Comparison of ENCODE assay signal across 8 mouse cellular contexts in the genomic region with DNA sequence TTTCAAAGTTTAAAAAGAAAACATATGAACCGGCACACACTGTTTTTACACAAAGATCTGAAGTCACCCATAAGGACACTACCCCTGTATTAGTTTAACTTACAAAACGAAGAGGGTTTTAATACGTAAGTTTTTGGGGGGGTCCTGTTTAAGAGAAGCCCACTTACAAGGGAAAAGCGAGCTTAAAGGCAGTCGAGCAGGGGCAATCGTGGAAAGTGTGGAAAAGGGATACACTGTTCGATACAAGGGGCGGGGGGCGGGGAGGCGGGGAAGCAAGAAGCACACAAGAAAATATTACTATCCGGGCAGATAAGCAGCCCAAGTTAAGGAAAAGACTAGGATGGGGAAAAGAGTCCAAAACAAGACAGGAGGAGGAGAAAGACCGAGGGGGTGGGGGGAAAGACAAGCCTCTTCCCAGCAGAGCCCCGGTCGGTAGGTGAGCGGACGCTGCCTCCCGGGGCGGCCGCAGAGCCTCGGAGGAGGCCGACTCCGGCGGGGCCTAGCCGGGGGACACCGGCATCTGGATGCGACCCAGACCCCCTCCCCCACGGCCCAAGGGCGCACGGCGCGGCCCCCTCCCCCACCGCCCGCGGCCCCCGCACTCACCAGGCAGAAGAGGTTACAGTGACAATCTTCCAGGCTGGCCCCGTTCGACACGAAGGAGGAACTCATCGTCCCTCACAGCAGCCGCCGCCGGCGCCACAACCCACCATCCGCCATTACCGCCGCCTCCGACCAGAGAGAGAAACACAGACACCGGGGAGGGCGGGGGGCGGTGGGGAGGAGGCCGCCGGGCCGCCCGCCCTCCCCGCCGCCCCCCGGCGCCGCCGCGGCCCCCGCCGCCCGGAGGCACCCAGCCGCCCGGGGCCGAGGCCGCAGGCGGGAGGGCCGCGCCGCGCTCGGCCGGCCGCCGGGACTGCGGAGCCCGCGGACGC. TPM values are rescaled to one million over a fixed set of nuclear protein-coding genes. Genes with fewer than 3 reads are reported as not detected.
A peak's percentile ranks its signal among the peaks of the same experiment; 100 is the strongest.
DNase-seq lines count a peak whose midpoint lies in the region; ATAC-seq lines count a peak whose summit lies in the region.

Gene Med13, minus strand, starts transcription at position 749 of the 935 bp plus-strand sequence.

- peak; percentile 58 for DNase-seq in 3T3-L1 (ENCODE audit: low read depth, low spot score)
- peak; percentile 61 for DNase-seq in adrenal gland, postnatal 25 days
- DNase-seq in embryonic facial prominence, embryonic 11.5 days (ENCODE audit: low spot score), result peak; percentile 56
- DNase-seq in heart, adult 18-20 months, result peak; percentile 43 to 70
- peak; percentile 61 for DNase-seq in kidney, adult 18-20 months
- DNase-seq in spleen, postnatal 10 days (ENCODE audit: low spot score in 2 of 2), result peak; percentile 67 to 74

- H3K4me3 ChIP-seq in embryonic facial prominence, embryonic 11.5 days (ENCODE audit: low read depth, low read length), result peak within 1 kb of the TSS; percentile 97
- peak within 1 kb of the TSS; percentile 93 for H3K4me3 ChIP-seq in limb, embryonic 15.5 days
- peak within 1 kb of the TSS; percentile 99 for H3K4me3 ChIP-seq in midbrain, embryonic 16.5 days (ENCODE audit: low read depth, low read length)

- no peaks in the 10 kb centered on the region for H3K4me1 ChIP-seq in embryonic facial prominence, embryonic 11.5 days (ENCODE audit: control insufficient read depth, insufficient read depth, low read length)
- H3K4me1 ChIP-seq in limb, embryonic 15.5 days, result peaks cover 13% of the 10 kb centered on the region
- H3K4me1 ChIP-seq in midbrain, embryonic 16.5 days (ENCODE audit: control insufficient read depth, insufficient read depth, low read length), result peaks cover 33% of the 10 kb centered on the region

- no peaks in the 10 kb centered on the region for H3K9me3 ChIP-seq in embryonic facial prominence, embryonic 11.5 days (replicated peaks; ENCODE audit: control insufficient read depth, low read length)
- no peaks in the 10 kb centered on the region for H3K9me3 ChIP-seq in limb, embryonic 15.5 days
- no peaks in the 10 kb centered on the region for H3K9me3 ChIP-seq in midbrain, embryonic 16.5 days (replicated peaks; ENCODE audit: control insufficient read depth, low read length, poor library complexity, severe bottlenecking)

- peak; percentile 57 for ATAC-seq in embryonic facial prominence, embryonic 11.5 days (replicated peaks; ENCODE audit: insufficient number of reproducible peaks, low FRiP score, low TSS enrichment, low read depth)
- peak; percentile 62; the same call in 1 of the 2 replicates for ATAC-seq in limb, embryonic 15.5 days (ENCODE audit: insufficient number of reproducible peaks, low FRiP score, low TSS enrichment, low read depth)
- peak; percentile 56 for ATAC-seq in midbrain, embryonic 16.5 days

- H3K4me2 ChIP-seq in embryonic facial prominence, embryonic 11.5 days (ENCODE audit: low read depth, low read length), result peak within 1 kb of the TSS; percentile 56
- H3K4me2 ChIP-seq in limb, embryonic 15.5 days, result peak within 1 kb of the TSS; percentile 49
- peak within 1 kb of the TSS; percentile 58 for H3K4me2 ChIP-seq in midbrain, embryonic 16.5 days (ENCODE audit: low read length)

- peak within 1 kb of the TSS; percentile 99 for H3K27ac ChIP-seq in embryonic facial prominence, embryonic 11.5 days (replicated peaks; ENCODE audit: low read depth, low read length)
- H3K27ac ChIP-seq in limb, embryonic 15.5 days, result peak within 1 kb of the TSS; percentile 95
- H3K27ac ChIP-seq in midbrain, embryonic 16.5 days (ENCODE audit: low read length), result peak within 1 kb of the TSS; percentile 97

- no peaks in the 10 kb centered on the region for H3K27me3 ChIP-seq in embryonic facial prominence, embryonic 11.5 days (ENCODE audit: control insufficient read depth, insufficient read depth, low read length)
- no peaks in the 10 kb centered on the region for H3K27me3 ChIP-seq in limb, embryonic 15.5 days
- no peaks in the 10 kb centered on the region for H3K27me3 ChIP-seq in midbrain, embryonic 16.5 days (ENCODE audit: control insufficient read depth, insufficient read depth, low read depth, low read length)

- WGBS in embryonic facial prominence, embryonic 11.5 days, result under 1% methylated on average over 55 of the region's 81 CpGs
- WGBS in limb, embryonic 15.5 days, result under 1% methylated on average over 54 of the region's 81 CpGs
- WGBS in midbrain, embryonic 16.5 days, result under 1% methylated on average over 60 of the region's 81 CpGs

- H3K9ac ChIP-seq in embryonic facial prominence, embryonic 11.5 days (replicated peaks; ENCODE audit: low read length), result peak within 1 kb of the TSS; percentile 79
- peak within 1 kb of the TSS; percentile 88 for H3K9ac ChIP-seq in limb, embryonic 15.5 days
- H3K9ac ChIP-seq in midbrain, embryonic 16.5 days (ENCODE audit: low read depth, low read length), result peak within 1 kb of the TSS; percentile 97

- no peaks in the 10 kb centered on the region for H3K36me3 ChIP-seq in embryonic facial prominence, embryonic 11.5 days (replicated peaks; ENCODE audit: control insufficient read depth, insufficient read depth, low read depth, low read length)
- peaks cover 11% of the 10 kb centered on the region for H3K36me3 ChIP-seq in limb, embryonic 15.5 days
- no peaks in the 10 kb centered on the region; the same call in 1 of the 2 replicates for H3K36me3 ChIP-seq in midbrain, embryonic 16.5 days (ENCODE audit: control insufficient read depth, insufficient read depth, low read length)

RNA-seq across cellular contexts. Expression of gene Med13, which starts in this region (rescaled TPM):
- 48.9 and 54.1 TPM in 2 replicates for total RNA-seq in adrenal gland, postnatal 25 days (2021)
- 12.1 and 13.2 TPM in 2 replicates for polyA plus RNA-seq in embryonic facial prominence, embryonic 11.5 days (2014; fragmentation: Nextera tagmentation; extraction: Ambion mirVana)
- total RNA-seq in heart, adult 18-20 months (2021), result 10 to 100 TPM; 32.9 to 36.2 TPM
- 7.5 and 9.7 TPM in 2 replicates for polyA plus RNA-seq in limb, embryonic 15.5 days (2015; fragmentation: Nextera tagmentation; extraction: Ambion mirVana)
- 6.6 and 8.6 TPM in 2 replicates for polyA plus RNA-seq in midbrain, embryonic 16.5 days (2015; fragmentation: Nextera tagmentation; extraction: Ambion mirVana)

Comparison
In these comparisons a context has a peak if more than half of its experiments do, and no peak if none do; other contexts are left out.
1. Peak in every context shown above with its lines: DNase-seq, ATAC-seq, H3K4me3 ChIP-seq and H3K27ac ChIP-seq.